Mouse (Mus musculus): ENCODE results near the gene Trim28.
A peak's percentile ranks its signal among the peaks of the same experiment; 100 is the strongest.

Trim28 gene

DNA sequence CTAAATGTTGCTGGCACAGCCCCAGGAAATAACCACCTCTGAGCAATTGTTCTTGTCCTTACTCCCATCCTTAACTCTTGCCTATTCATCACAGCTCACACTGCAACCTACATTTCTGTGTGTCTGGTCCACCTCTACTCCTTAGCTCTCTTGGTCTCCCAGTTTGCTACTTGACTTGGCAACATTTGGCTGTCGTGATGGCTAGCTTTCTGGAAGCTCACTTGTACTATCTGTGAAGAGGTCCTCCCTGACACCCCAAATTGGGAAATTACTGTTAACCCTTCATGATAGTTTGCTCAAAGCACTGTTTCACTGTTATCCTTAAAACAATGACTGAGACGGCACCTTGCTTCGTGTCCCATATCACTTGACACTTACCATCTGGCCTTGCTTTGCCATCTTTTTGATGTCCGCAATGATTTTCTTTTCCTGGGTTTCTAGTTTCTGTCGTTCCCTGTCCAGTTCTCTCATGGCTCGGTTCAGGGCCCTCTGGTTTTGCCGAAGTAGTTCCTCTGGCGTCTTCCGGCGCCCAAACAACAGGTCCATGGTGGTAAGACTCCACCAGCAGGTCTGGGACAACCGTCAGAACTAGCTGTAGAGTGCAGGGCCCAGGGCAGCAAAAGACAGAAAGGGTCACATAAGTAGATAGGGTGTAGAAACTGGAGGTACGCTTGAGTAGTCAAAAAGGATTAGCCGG lies 34.7 kb downstream of the Trim28 start:
- no peak for DNase-seq (ENCODE audit: low spot score)

DNA sequence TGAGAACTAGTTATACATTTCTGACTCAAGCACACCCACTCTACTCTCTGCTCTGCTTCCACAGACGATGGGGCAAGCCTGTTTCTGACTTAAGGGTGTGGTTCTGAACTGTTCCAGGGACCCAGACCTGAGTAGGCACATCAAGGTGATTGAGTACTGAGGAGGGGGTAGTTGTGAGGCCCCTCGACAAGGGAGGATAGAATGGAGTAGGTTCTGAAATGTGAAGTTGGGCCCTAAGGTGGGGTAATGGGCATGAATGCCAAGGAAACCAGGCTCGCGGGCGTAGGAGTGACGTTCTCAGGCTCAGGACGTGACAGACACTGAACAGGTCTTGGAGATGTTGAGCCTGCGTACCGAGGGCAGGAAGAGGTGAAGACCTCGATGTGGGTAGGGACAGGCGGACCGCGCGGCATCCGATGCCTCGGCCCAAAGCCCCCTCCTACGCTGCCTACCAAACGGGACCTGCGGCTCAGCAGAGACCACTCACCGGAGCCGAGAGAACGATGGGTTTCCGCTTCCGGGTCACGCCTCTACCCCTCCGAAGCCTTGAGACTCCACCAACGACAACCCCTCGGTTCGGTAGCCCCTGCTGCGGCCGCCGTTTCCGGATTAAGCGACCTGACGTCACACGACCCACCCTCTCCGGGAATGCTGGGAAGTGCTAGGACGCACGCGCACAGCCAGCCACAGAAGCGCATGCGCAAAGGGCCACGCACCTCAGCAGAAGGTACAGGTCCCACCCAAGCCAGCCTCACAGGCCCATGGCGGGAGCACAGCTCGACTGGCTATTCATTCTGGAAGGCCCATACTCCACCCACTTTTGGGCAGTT lies 35.4 kb downstream of the Trim28 start, which contains the start of gene Chmp2a:
Chmp2a (minus strand) TSS at position 660 of the 830 bp plus-strand sequence.
- DNase-seq (ENCODE audit: low spot score): peak; percentile 97

DNA sequence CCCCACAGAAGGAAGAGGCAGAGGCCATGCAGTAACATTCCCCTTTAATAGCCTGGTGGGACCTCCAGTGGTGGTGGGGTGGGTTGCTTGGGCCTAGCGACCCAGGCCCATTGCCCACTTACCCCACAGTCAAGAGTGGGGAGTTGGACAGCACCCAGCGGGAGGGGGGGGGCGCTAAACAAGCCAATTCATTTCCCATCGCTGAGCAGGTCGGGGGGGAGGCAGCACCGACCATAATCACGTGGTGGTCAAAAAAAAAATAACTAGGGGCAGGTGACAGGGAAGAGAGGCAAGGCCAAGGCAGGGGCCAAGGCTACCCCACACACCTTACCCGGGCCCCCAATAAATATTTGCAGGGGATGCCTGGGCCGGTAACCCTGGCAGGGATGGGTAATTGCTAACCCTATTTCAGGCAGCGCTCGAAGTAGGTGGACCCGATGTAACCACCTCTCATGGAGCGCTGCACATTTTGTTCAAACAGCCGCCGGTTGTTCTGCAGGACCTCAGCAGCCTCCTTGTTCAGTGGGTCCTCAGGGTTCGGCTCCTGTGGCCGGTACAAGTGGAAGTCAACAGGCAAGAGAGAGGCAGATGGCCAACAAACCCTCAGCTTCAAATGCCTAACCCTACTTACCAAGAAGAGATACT lies 36.4 kb downstream of the Trim28 start:
- DNase-seq (ENCODE audit: low spot score): no peak

DNA sequence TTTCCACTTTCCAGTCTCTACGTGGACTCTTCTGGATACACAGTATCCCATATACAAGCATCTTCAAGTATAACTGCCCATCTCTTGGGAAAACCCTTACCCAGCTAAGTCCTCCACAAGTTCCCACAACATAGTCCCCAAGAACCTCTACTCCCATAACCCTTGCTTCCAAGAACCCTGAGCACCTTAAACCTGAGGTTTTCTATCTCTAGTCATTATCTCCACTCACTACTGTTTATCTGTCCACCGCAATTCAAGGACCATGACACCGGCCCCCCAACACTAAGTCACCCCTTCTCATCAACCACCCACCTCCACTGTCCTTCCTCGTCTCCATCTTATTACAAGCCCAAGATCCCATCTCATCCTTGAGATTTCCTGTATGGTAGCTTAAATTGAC lies 37.9 kb downstream of the Trim28 start:
- DNase-seq (ENCODE audit: low spot score): no peak

DNA sequence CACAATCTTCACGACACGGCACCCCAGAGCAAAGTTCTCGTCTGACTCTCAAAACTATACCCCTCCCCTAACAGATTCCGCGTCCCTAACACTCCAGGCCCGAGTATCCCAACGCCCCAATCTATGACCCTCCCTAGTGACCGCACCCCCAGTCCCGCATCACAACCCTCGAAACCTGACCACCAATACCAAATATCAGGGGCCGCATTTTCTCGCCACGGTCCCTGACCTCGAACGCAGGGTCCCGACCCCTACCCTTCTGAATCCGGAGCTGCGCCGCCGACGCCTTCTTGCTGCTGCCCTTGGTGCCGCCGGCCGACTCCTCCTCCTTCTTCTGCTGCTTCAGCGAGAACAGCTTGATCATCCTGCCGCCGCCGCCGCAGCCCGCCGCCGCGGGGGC lies 38.5 kb downstream of the Trim28 start:
- no peak for DNase-seq (ENCODE audit: low spot score)

DNA sequence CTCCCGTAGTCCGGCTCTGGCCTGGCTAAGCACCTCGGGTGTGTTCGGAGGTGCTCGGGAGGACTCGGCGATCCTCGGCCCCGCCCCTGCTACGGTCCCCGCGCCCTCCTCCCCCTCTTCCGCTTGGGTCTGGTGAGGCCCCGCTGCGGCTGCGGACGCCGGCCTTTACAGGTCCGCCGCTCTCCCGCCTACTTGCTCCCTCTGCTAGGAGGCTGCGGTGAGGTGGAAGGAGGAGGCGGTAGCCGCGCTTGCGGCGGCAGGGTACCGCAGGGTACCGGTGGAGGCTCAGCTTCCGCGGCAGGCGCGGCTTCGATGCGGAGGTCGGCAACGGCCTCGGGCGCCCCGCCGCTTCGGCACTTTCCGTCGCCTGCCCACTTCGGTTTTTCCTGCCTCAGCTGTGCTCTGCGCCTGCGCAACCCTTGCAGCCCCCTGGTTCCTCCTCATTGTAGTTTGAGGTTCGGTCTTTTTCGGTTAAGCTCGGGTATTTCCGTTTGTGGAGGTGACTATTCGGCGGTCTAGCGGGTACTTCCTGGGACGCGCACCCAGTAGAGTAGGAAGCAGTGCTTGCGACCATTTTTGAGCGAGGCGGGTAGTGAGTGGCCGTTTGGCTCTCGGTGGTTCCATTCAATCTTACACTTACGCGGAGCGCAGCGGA lies 39.1 kb downstream of the Trim28 start, which contains the start of gene Ube2m:
Ube2m (minus strand) TSS at position 375 of the 655 bp plus-strand sequence.
- peak; percentile 99 for DNase-seq (ENCODE audit: low spot score)

DNA sequence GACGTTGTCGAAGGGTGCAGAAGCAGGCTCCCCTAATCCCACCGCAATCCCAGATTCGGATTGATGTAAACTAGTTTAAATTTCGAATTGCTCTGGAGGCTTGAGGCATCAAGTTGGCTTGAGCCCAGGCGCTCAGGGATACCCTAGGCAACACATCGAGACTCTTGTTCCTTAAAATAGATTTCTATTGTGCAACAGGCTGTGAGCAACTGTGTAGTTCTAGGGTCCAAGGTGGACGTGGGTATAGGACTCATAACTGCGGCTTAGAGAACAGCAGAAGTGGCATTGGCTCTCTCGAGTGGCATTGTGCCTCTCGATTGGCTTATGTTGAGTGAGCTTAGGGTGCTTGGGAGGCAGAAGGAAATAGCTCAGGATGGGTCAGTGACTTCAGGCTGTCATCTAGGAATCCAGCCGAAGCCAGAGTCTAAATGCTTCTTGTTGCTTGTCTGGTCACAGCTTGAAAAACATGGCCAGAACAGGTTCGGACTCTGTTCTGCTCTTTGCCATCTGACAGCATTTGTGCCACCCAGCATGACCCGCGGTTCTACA lies 39.8 kb downstream of the Trim28 start:
- no peak for DNase-seq (ENCODE audit: low spot score)

DNA sequence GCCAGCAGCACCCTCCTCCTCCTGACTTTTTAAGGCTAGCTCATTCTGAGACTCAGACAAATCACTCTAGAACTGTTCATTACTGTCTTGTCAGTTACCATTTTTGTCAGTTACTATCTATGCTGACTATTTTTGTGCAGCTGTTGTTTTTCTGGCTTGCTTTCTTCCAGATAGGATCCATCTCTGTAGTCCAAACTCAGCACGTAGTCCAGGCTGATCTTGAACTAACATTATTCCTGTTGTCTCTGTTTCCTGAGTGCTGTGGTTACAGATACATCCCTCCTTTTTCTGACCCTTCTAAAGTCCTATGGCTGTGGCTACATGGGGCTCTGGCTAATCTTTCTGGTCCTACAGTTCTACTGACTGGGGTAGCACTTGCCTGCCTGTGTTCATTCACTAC lies 40.3 kb downstream of the Trim28 start:
- DNase-seq (ENCODE audit: low spot score): no peak

DNA sequence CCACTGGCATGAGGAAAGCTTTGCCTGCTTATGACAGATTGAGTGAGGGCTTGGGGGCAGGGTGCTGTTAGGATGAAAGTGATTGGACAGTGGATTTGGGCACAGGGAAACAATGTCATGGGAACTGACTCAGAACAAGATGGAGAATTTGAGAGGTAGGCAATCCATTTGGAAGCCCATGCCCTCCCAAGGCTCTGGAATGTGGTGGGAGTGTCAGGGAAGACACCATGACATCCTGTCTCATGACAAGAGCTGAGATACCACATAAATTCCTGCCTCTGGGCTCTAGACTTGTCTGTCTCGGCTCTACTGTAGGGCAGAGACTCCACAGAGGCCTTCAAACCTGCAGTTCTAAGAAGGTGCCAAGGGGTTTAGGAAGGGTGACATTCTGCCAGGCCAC lies 42.3 kb downstream of the Trim28 start:
- no peak for DNase-seq (ENCODE audit: low spot score)

DNA sequence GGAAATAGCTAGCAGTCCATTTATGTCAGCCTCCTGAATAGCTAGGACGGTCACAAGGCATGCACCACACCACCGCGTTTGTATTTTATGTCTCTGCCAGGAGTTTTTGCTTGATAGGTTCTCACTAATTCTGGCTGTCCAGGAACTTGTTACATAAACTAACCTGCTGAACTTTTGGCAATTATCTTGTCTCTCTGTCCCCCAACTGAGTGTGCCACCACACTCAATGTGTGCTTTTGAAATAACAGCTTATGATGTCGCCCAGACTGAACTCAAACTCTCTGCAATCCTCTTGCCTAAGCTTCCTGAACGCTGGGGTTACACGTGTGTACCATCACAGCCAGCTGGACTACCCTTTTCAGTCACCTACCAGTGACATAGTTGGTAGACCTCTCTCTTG lies 43.6 kb downstream of the Trim28 start:
- no peak for DNase-seq (ENCODE audit: low spot score)

DNA sequence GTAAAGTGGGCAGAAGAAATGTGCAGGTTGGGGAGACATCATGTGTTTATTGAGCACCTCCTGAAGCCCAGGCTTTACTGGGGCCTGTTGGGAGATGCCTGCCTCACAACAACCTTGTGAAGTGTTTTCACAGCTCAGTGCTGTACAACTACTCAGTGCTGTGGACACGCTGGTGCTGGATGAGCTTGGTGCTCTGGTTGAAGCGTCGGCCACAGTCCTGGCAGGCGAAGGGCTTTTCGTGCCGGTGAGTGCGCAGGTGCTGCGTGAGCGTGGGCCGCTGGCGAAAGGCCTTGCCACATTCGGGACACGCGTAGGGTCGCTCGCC lies 44.2 kb downstream of the Trim28 start:
- DNase-seq (ENCODE audit: low spot score): no peak

DNA sequence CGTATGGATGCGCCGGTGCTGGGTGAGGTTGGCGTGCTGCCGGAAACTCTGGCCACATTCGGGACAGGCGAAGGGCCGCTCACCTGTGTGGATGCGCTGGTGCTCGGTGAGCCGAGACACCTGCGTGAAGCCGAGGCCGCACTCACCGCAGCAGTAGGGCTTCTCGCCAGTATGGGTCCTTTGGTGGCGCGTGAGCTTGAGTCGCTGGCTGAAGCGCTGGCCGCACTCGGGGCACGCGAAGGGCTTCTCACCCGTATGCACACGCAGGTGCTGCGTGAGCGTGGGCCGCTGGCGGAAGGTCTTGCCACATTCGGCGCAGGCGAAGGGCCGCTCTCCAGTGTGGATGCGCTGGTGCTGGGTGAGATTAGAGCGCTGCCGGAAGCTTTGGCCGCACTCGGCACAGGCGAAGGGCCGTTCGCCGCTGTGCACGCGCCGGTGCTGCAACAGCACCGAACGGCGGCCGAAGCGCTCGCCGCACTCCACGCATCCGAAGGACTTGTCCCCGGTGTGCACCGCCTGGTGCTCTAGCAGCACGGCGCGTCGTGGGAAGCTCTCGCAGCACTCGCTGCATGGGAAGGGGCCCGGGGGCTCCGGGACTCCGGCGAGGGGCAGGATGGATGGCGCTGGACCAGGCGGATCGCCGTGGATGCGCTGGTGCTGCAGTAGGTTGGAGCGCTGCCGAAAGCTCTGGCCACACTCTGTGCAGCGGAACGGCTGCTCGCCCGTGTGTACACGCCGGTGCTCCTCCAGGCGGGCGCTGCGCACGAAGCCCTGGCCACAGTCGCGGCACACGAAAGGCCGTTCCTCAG lies 44.7 kb downstream of the Trim28 start:
- no peak for DNase-seq (ENCODE audit: low spot score)

DNA sequence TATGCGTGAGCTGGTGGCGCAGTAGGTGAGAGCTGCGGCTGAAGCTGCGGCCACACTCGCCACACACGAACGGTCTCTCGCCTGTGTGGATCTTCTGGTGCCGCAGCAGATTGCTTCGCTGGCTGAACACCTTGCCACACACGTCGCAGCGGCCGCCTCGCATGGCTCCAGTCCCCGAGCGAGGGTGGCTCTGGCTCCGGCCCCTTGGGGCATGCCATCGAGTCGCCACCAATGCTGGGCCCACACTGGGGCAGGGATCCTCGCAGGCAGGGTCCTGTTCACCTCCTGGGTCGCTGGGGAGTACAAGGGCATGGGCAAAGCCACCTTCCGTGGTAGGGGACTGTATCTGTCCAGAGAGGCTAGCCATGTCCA lies 45.3 kb downstream of the Trim28 start:
- no peak for DNase-seq (ENCODE audit: low spot score)

DNA sequence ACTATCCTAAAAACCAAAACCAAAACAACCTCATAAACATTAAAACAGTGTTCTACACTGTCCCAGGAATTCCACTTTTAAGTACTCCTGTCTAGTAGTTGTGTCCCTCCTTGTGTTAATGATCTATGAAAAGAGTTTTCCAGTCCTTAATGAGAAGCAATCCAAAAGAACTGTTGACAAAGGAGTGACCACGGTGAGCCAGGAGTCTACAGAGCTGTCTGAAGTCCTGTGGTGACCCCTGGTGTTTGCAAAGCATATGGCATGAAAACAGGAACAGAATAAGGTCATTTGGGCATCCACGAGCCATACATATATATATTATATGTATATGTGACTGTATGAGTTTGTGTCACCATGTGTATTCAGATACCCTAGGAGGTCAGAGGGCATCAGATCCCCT lies 47.2 kb downstream of the Trim28 start:
- peak; percentile 56 for DNase-seq (ENCODE audit: low spot score)

DNA sequence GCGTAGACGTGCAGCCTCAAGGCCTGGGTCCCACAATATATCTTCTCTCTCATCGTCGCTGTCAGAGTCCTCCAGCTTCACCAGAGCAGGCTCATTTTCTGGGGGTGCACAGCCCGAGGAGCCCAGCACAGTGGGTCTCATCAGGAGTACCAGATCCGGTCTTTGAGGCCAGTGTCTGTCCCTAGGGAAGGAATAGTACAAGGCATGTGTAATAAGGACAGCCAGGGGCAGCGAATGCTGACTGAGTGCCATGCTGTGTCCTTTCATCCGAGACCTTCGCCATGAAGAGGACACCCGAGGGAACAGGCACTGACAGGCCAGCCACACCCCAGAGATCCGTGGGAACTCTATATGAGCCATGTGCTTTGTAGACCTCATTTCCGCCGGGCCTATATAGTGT lies 54.1 kb downstream of the Trim28 start:
- DNase-seq (ENCODE audit: low spot score): no peak

DNA sequence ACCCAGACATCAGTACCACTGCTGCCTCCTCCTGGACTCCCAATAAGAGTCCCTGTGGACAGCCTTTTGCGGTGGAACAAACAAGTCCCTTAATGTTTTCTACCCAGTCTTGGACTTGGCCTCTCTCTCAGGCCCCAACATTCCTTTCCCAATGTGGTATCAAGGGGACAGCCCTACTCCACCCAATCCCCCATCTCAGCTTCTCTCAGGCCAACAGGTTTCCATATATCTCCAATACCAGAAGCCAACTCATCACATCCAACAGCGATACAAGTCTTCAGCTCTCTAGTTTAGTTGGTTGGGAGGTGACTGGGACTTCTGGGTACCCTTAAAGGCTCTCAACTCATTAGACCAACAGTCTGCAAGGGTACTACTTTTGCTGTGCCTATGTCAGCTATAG lies 54.6 kb downstream of the Trim28 start:
- no peak for DNase-seq (ENCODE audit: low spot score)

DNA sequence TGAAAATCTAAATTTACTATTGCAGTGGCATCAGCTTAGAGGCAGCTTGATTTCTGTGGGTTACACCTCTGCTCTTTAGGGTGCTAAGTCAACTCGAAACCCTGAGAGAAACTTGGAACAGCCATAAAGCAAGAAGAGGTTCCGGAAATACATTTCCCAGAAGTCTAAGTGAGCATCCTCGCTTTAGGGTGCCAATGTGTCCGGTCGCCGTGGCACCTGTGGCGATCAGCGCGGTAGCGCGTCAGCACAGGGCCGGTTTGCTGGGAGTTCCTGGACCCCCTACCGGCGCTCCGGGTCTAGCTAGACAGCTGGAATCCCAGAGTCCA lies 55.0 kb downstream of the Trim28 start:
- no peak for DNase-seq (ENCODE audit: low spot score)

DNA sequence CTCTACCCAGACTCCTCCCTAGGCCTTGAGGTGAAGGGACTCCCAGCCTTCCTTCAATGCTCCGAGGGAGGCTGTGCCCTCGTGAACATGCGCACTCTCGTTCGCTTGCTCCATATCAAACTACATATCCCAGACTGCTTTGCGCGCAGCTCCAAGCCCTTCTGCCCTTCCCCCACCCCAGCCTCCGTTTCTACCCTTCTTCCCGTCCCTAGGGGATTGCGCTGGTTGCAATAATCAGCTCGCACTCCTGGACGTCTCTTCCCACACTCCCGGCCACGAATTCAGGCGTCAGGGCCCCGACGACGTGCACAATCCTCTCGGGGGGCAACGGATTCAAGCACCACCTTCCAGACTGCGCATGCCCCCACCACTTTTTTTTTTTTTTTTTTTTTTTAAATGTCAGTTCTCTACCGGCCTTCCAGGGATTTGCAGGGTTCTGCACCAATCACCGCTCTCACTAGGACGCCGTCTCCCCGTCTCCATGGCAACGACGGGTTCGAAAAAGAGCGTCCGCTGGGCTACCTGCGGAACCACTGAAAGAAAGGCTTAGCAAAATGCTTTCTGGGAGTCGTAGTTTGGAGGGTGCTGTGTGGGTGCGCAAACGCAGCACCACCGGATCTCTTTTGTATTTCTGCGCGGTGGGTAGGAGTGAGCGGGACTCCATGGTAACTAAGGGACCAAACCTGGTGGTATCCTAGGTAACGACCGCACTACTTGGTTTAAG lies 55.5 kb downstream of the Trim28 start, which contains the start of gene Mzf1:
Mzf1 (minus strand) TSS at position 478 of the 724 bp plus-strand sequence.
- peak; percentile 96 for DNase-seq (ENCODE audit: low spot score)

DNA sequence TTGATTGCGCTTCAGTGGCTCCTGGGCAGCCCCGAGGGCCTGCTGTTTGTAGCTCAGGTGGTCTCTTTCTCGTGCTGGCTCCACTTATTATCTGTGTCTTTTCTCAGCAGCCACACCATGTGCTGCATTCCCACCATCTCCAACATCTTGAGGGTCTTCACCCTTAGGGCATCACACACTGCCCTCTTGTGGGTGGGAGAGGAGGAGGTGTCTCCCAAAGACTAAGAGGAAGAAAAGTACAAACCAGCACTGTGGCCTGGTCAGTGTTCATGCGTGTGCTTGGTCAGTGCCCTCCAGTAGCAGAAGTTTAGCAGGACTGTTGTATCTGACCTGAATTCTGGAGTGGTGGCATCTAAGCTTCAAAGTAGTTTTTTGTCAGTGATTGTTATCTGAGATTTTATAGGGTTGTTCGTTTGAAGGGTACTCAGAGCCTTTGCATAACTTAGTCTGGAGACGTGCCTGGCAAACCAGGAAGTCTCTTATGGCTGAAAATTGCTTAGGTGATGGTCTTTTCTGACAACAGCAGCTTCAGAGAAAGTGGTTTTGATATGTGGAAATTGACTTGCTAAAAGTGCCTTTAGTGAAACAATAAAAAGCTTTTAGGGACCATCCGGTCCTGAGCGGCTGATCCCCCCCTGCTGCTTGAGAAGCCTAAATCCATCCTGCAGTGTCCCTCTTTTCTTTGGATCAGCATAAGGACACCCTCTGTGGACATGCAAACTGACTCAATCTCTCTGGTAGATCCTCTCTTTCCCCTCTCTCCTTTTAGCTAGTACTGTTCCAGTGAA lies 58.2 kb downstream of the Trim28 start:
- DNase-seq (ENCODE audit: low spot score): no peak

DNA sequence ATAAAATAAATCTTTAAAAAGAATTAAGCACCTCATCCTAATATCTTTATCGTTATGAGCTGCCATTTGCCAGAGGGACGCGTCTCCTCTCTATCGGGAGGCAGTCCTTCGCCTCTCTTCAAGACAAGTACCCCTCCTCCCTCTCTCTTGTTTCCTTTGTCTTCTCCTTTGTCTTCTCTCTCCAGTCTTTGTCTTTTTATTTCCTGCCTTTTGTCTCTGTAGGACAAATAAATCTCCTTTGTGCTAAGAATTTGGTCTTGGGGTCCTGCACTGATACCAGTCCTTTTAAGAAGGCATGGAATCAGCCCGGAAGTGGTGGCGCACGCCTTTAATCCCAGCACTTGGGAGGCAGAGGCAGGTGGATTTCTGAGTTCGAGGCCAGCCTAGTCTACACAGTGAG lies 60.6 kb downstream of the Trim28 start:
- no peak for DNase-seq (ENCODE audit: low spot score)

Measured in yolk sac, embryonic 10.5 days (tissue).